In the genomic region with DNA sequence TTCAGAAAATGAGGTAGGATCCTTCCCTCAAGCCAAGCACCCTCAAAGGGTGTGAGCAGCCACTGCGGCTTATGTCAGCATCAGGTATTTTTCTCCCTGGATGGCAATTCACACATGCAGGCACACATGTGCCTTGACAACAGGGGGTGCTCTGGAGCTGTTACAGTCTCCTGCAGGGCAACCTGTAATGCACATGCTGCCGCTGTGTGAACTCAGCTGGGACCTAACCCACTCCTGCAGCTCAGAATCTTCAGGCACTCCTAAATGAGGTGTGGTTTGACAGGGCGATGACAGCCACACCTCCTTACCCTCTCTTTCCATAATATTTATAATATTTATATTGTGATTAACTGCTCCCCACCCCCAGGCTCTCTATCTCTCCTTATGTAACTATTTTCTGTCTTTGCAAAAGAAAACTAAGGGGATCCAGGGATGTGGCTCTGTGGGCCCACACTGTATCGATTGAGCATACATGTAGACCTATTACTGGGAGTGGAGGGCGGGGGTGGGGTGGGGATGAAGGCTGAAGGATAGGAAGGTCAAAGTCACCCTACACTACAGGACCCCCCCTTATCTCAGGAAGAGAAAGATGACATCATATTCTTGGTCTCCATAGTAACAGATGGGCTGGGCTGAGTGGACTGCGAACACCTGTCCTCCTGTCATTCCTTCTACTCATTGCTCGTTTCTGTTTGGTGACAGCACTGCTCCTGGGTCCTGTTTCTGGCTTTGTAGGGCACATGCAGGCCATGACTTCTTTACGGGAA, we compare ENCODE assay signal across 8 mouse cellular contexts.
A peak's percentile ranks its signal among the peaks of the same experiment; 100 is the strongest.
DNase-seq lines count a peak whose midpoint lies in the region; ATAC-seq and TF ChIP-seq lines count a peak whose summit lies in the region.

No protein-coding gene starts in this region.

- TF ChIP-seq POLR2A in testis, adult 2 months (IDR thresholded peaks at IDR 0.05; ENCODE audit: control insufficient read depth, low read depth, low read length) = no peak
- no peak for TF ChIP-seq POLR2A in lung, adult 2 months (IDR thresholded peaks at IDR 0.05; ENCODE audit: borderline replicate concordance, extremely low read depth, low read depth, low read length)

- TF ChIP-seq CTCF in testis, adult 2 months (IDR thresholded peaks at IDR 0.05; ENCODE audit: control insufficient read depth, insufficient read depth, insufficient replicate concordance, low read depth, low read length) = peak; percentile 37; the same call in 1 of the 2 replicates
- peak; percentile 83 for TF ChIP-seq CTCF in lung, adult 2 months (IDR thresholded peaks at IDR 0.05; ENCODE audit: insufficient read depth, low read length)

- H3K4me3 ChIP-seq in testis, adult 2 months (ENCODE audit: control insufficient read depth, low read depth, low read length) = no peak overlapping the region
- no peak overlapping the region for H3K4me3 ChIP-seq in forebrain, embryonic 14.5 days (ENCODE audit: low read depth, low read length)
- H3K4me3 ChIP-seq in lung, adult 2 months (replicated peaks; ENCODE audit: extremely low read depth, low read depth, low read length) = peak overlapping the region; percentile 32

- no peaks in the 10 kb centered on the region for H3K27me3 ChIP-seq in testis, adult 2 months (ENCODE audit: control insufficient read depth, insufficient read depth, low read length)
- H3K27me3 ChIP-seq in forebrain, embryonic 14.5 days (replicated peaks; ENCODE audit: control insufficient read depth, insufficient read depth, low read length) = no peaks in the 10 kb centered on the region

- DNase-seq in testis, postnatal 14 days (ENCODE audit: low spot score) = no peak
- peak; percentile 65 for DNase-seq in forebrain, embryonic 14.5 days (ENCODE audit: low spot score)
- peak; percentile 80 for DNase-seq in heart, postnatal 4 days
- DNase-seq in large intestine, adult 2 months (ENCODE audit: low read depth, low spot score) = peak; percentile 58
- DNase-seq in lung, adult 2 months = peak; percentile 43
- DNase-seq in retina, embryonic 14.5 days (ENCODE audit: low spot score) = peak; percentile 50

- no peak overlapping the region for H3K9ac ChIP-seq in forebrain, embryonic 14.5 days (ENCODE audit: low read length)

- ATAC-seq in forebrain, embryonic 14.5 days = peak; percentile 56
- ATAC-seq in erythroid progenitor cell, adult 5-6 weeks (replicated peaks; ENCODE audit: low FRiP score, poor library complexity, severe bottlenecking) = no peak

- no peaks in the 10 kb centered on the region; the same call in 1 of the 2 replicates for H3K4me1 ChIP-seq in testis, adult 2 months (ENCODE audit: control insufficient read depth, insufficient read depth, low read length)
- peaks cover 9% of the 10 kb centered on the region for H3K4me1 ChIP-seq in forebrain, embryonic 14.5 days (ENCODE audit: control insufficient read depth, insufficient read depth, low read length)
- H3K4me1 ChIP-seq in lung, adult 2 months (ENCODE audit: control insufficient read depth, insufficient read depth, low read length) = peaks cover 15% of the 10 kb centered on the region

- H3K27ac ChIP-seq in testis, adult 2 months (ENCODE audit: control insufficient read depth, insufficient read depth, low read depth, low read length) = no peak overlapping the region
- H3K27ac ChIP-seq in forebrain, embryonic 14.5 days (ENCODE audit: low read depth, low read length) = 0 out of 2 replicates have a peak overlapping the region, but pooled peaks have one; percentile 52

- no peaks in the 10 kb centered on the region for H3K36me3 ChIP-seq in testis, adult 2 months (ENCODE audit: control insufficient read depth, insufficient read depth, low read length)
- no peaks in the 10 kb centered on the region for H3K36me3 ChIP-seq in forebrain, embryonic 14.5 days (ENCODE audit: control insufficient read depth, insufficient read depth, low read length)

- no peak overlapping the region for H3K4me2 ChIP-seq in forebrain, embryonic 14.5 days (ENCODE audit: low read length)

- WGBS in forebrain, embryonic 14.5 days = 70% methylated on average over 8 of the region's 8 CpGs
- WGBS in large intestine, adult 2 months = 30% methylated on average over 8 of the region's 8 CpGs
- 40% methylated on average over 8 of the region's 8 CpGs for WGBS in lung, adult 2 months

- H3K9me3 ChIP-seq in forebrain, embryonic 14.5 days (replicated peaks; ENCODE audit: control insufficient read depth, low read length) = no peaks in the 10 kb centered on the region
